Mouse (Mus musculus): ENCODE results near the gene Prdm10.

Prdm10 gene

GRCm38 (mm10) chr9:31262226-31263105 lies 17.9 kb upstream of the Prdm10 start:
- DNase-seq (ENCODE audit: low spot score in 2 of 2) = no peak

DNA sequence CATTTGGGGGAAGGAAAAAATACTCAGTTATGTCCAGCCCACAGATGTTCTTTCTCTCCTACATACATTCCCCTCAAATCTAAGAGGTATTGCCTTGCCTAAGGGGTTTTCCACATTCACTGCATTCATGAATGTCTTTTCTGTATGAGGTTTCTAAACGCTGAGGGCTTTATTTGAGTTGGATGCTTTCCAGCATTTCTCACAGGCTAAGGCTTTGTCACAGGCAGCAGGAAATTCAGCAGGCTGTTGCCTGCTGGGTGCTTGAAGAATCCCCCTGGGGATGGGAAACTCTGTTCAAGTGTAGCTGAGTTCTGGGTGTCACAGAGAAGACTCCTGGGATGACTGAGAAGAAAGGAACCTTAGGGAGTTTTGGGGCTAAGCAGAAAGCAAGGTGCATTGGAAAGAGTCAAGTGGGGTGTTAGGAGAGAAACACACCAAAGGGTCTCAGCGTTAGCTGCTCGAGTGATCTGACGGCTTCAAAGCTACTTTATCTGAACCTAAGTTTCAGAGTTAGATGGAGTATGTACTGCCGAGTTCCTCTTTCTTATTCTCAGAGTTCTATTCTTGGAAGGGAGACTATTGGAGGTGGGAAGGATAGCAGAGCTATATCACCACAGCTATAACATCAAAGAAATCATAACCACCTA lies 14.2 kb upstream of the Prdm10 start:
- DNase-seq (ENCODE audit: low spot score in 2 of 2) = no peak

DNA sequence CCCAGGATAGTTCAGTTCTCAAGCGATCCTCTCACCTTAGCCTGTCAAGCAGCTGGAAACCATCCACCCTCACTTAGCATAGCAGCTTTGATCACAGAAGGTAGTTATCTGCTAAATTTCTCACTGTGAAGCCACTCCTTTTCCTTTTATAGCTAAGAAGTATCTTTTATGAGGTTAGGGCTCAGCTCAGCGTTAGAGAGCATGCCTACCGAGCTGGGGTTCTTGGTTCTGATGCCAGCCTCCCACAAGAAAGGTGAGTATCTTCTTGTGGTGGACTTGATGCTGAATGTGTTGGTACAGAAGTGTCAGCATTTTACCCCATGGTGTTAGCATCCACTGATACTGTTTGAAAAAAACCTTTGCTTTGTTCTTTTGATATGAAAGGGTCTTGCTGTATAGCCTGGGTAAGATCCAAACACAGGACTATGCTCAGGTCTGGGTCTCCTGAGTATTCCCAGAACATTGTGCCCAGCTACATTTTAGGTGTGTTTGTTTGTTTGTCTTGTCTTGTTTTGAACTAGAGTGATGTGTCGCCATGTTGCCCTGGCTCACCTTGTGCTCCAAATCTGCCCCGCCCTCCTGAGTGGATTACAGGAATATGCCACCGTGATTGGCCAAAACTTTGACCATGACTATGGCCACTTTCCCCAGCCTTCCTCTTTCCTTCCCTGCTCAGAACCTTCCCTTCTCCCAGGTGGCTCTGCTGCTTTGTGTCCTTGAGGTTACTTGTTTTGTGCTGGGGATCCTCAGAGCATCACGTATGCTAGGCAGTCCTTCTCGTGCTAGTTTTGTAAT lies 8.9 kb upstream of the Prdm10 start:
- no peak for DNase-seq (ENCODE audit: low spot score in 2 of 2)

DNA sequence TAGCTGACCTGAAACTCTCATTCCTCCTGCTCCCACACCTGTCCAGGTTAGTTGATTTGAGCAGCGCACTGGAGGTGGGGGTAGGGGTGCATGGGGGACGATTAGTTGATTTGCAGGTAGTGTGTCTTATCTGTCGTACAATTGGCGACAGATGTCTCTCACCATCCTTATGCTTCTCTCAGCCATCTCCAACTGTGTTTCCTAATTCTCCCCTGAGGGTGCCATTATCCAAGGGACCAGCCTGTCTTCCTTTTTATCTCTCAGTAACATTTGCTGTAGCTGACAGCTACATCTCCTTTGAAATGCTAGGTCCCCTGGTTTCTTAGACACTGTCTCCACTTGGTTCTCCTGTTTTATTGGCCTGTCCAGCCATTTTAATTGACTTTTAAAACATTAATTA lies 8.2 kb upstream of the Prdm10 start:
- no peak for DNase-seq (ENCODE audit: low spot score in 2 of 2)

- no peak for DNase-seq (ENCODE audit: low spot score in 2 of 2)
Measured at GRCm38 (mm10) chr9:31278651-31279050, 1.7 kb upstream of the Prdm10 start.

- DNase-seq (ENCODE audit: low spot score in 2 of 2) = no peak
Measured at GRCm38 (mm10) chr9:31279306-31279705, 1.0 kb upstream of the Prdm10 start.

GRCm38 (mm10) chr9:31279885-31280365 lies 413 bp upstream of the Prdm10 start:
- peak in 1 of 2 experiments; percentile 96 for DNase-seq (ENCODE audit: low spot score in 2 of 2)

- peak in 1 of 2 experiments; percentile 44 for DNase-seq (ENCODE audit: low spot score in 2 of 2)
Measured at GRCm38 (mm10) chr9:31281011-31281662, 799 bp downstream of the Prdm10 start.

DNA sequence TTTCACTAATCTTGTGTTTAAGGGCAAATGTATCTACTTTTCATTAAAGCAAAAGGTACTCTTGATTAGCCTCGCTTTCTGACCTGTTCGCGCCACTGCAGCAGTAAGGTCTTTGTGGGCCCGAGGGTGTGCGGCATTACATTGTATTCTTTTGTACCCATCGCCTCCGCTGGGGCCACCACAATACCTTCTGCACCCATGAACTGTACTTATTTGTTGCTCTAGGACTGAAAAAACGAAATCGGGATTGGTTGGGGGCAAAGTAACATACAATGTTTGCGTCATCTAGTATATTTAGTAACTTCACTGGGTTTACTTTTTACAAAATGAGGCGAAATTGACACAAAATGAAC lies 1.3 kb downstream of the Prdm10 start:
- no peak for DNase-seq (ENCODE audit: low spot score in 2 of 2)

DNA sequence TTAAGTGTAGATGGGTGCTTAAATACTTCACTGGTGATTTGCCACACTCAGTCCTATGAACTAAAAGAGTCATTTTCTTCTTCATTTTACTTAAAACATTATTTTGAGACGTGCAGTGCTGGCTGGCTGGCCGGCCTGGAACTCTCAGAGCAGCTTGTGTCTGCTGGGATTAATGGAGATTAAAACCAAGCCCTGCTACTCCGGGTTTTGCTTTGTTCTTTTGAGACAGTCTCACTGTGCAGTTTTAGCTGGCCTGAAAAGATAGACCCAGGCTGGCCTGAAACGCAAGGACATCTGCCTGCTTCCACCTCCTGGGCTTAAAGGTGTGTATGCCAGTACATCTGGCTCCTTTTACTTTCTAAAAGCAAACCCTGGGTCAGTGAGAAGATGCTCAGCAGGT lies 2.2 kb downstream of the Prdm10 start:
- DNase-seq (ENCODE audit: low spot score in 2 of 2) = no peak

GRCm38 (mm10) chr9:31283044-31283443 lies 2.7 kb downstream of the Prdm10 start:
- no peak for DNase-seq (ENCODE audit: low spot score in 2 of 2)

GRCm38 (mm10) chr9:31283911-31284310 lies 3.6 kb downstream of the Prdm10 start:
- no peak for DNase-seq (ENCODE audit: low spot score in 2 of 2)

GRCm38 (mm10) chr9:31290201-31290862 lies 10.0 kb downstream of the Prdm10 start:
- DNase-seq (ENCODE audit: low spot score in 2 of 2) = no peak

DNA sequence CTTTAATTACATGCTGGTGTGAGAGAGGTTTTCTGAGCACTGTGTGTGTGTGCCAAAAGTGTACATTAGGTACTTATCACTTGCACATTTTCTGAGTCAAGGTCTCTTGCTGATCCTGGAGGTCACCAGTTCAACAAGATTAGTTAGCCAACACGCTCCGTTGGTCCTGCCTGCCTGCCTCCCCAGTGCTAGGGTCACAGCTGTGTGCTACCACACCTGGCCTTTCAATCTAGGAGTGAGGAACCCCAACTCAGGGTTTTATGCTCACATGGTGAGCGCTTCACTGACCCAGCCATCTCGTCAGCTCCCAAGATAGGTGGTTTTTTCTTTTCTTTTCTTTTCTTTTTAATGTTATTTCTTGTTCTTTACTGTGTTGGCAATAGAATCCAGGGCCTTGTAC lies 11.6 kb downstream of the Prdm10 start:
- DNase-seq (ENCODE audit: low spot score in 2 of 2) = no peak

DNA sequence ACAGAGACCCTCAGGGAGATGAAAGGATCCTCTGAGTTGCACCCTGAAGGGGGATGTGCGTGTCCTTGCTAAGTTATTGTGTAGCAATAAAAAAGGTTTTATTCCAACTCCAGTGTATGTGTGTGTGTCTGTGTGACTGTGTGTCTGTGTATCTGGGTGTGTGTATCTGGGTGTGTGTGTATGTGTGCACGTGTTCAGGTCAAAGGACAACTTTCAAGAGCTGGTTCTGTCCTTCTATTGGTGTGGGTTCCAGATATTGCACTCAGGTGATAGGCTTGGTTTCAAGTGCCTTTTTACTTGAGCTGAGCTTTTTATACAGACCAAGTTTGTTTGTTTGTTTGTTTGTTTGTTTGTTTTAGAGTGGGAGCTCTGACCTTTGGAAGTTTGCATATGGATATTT lies 12.9 kb downstream of the Prdm10 start:
- no peak for DNase-seq (ENCODE audit: low spot score in 2 of 2)

DNA sequence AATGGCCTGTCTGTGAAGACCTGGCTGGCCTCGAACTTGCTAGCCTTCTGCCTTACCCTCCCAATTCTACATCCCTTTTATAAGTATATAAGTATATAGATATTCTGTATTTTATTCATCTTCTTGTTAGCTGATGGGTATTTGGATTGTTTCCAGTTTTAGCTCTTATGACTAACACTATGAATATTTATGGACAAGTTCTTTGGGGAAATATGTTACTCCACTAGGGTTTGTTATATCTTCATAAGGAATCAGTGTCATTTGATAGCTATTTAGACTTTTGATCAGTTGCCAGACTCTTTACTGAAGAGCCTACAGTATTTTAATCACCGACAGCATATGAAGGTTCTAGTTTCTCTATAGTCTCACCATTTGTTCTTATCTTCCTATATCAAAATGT lies 15.0 kb downstream of the Prdm10 start:
- DNase-seq (ENCODE audit: low spot score in 2 of 2) = no peak

DNA sequence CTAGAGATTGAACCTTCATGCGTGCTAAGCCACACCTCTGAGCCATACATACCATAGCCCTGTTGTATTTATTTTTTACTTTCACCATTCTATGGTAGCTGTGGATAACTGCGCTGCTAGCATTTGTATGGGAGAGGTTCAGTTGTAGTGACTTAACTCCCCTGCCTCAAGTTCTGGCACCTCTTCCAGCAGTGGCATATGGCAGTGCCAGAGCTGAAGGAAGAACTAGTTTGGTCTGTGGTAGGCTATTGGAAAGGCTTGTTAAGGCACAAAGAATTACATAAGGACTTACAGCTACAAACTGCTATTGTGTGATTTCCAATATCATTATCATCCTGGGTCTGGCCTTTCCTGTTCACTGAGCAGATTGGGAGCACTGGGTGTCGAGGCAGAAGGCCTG lies 16.0 kb downstream of the Prdm10 start:
- no peak for DNase-seq (ENCODE audit: low spot score in 2 of 2)

DNA sequence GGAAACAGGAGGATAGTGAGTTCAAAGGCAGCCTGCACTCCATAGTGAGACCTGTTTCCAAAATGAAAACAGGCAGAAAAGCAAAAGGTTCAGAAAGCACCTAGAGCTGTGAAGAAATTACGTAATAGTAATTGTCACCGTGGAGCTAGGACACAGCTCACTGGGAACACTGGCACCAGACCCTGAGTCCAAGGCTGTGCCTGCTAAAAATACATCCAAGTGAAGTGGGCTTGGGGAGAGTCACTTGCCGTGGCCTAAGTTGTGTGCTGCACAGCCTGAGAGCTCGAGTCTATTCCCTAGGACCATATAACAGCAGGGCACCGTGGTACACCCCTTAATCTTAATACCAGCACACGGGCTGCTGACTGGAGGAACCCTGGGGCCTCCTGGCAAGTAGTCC lies 18.4 kb downstream of the Prdm10 start:
- no peak for DNase-seq (ENCODE audit: low spot score in 2 of 2)

DNA sequence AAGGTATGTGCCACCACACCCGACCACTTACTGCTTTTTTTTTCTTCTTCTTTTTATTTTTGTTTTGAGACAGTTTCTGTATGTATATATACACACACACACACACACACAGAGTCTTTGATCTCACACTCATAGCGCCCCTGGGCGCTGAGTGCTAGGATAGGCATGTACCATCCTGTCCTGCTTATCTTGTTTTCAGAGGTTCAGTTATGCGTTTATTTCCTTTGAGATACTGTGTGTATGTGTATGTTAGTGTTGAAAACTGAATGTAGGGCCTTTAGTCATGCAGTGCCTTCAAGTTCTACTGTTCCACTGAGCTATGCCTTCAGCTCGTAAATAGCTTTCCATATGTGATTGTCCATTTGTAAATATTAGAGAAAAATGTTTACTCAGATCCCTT lies 20.2 kb downstream of the Prdm10 start:
- no peak for DNase-seq (ENCODE audit: low spot score in 2 of 2)

DNA sequence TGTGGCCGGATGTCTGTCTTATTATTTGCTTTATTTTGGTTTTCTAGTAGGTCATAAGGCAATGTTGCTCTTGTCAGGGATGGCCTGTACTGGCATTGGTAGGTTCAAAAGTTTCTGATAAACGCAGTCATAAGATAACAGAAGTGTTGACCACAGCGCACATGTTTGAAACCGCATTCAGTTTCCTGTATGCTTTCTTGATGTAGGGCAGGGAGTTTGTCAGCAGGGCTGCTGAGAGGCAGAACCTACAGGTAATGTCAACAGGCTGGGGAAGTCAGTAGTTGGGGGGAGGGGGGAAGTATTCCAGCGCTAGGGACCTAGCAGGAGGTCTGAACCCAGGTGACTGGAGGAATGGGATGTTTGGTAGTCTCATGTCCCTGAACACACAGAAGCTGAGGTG lies 20.8 kb downstream of the Prdm10 start:
- DNase-seq (ENCODE audit: low spot score in 2 of 2) = no peak
